Mouse (Mus musculus) lung, postnatal 0 days (tissue): ENCODE data around the gene BC004004.

Experiments
- CTCF ChIP-seq: IDR thresholded peaks from 2 replicates; pipeline ENCODE4 v1.5.1; 2016; ENCODE audit warnings: antibody characterized with exemption, mild to moderate bottlenecking
- EP300 ChIP-seq: IDR thresholded peaks from 2 replicates; pipeline ENCODE4 v1.6.1; 2016; ENCODE audit warnings: antibody characterized with exemption, mild to moderate bottlenecking, control low read depth

DNA sequence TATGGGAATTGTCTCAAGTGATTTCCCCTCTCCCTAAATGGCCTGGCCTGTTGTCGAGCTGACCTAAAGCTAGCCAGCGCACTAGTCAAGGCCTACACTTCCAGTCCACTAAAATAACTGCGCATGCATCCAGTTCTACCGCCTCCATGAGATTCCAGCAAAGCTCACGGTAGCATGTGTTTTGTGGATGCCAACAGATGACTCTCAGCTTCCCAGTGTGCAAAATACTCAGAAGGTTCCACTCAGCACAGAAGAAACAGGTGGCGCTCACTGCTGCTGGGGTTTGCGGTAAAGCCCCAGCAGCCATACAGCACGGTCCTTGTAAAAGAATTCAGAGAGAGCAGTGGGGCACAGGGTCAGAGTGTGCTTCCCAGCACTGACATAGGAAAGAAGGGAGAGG is 43.0 kb downstream of the BC004004 start:
- TF ChIP-seq EP300, result no peak
- TF ChIP-seq CTCF, result no peak
